Mouse (Mus musculus): ENCODE measurements around the gene Rgp1. TPM values are rescaled to one million over a fixed set of nuclear protein-coding genes. Genes with fewer than 3 reads are reported as not detected.

Gene Rgp1
- polyA plus RNA-seq, 1 experiment from 2014 or later, result 31.9 TPM

- Histone ChIP-seq H3K4me2 (peak overlapping the region; percentile 87), H3K27me3 (ENCODE audit: insufficient read depth, low read length) (peaks cover 11% of the 10 kb centered on the region), H3K4me1 (ENCODE audit: insufficient read depth) (0 out of 2 replicates have a peak, but pooled peaks cover 7% of the 10 kb centered on the region), H3K9me3 (ENCODE audit: low read depth, low read length) (peaks cover 3% of the 10 kb centered on the region), H3K9ac (peak overlapping the region; percentile 84; the same call in 1 of the 2 replicates), H3K4me3 (ENCODE audit: low read depth, low read length) (peak overlapping the region; percentile 67), H3K36me3 (ENCODE audit: insufficient read depth) (no peaks in the 10 kb centered on the region), H3K27ac (ENCODE audit: low read depth) (peak overlapping the region; percentile 65; the same call in 1 of the 2 replicates)
- DNase-seq (peak; percentile 23), ATAC-seq (ENCODE audit: insufficient read depth) (peak; percentile 3; the same call in 1 of the 2 replicates)
- no peak for TF ChIP-seq CTCF (IDR thresholded peaks at IDR 0.05; ENCODE audit: low read depth)
- WGBS, result 27% methylated on average over 5 of the region's 5 CpGs
Observed at GRCm38 (mm10) chr4:43630671-43631045, 52.1 kb downstream of the Rgp1 start.

GRCm38 (mm10) chr4:43631046-43631955 is 52.8 kb downstream of the Rgp1 start, which contains the start of gene Npr2:
TSS of gene Npr2 (plus strand) at chr4:43631935.
- Histone ChIP-seq H3K4me3 (ENCODE audit: low read depth, low read length) (peak within 1 kb of the TSS; percentile 67), H3K4me2 (peak within 1 kb of the TSS; percentile 87), H3K27ac (ENCODE audit: low read depth) (peak within 1 kb of the TSS; percentile 65), H3K36me3 (ENCODE audit: insufficient read depth) (no peaks in the 10 kb centered on the region), H3K9ac (peak within 1 kb of the TSS; percentile 84), H3K9me3 (ENCODE audit: low read depth, low read length) (no peaks in the 10 kb centered on the region), H3K27me3 (ENCODE audit: insufficient read depth, low read length) (peaks cover 11% of the 10 kb centered on the region), H3K4me1 (ENCODE audit: insufficient read depth) (0 out of 2 replicates have a peak, but pooled peaks cover 7% of the 10 kb centered on the region)
- WGBS, result 1% methylated on average over 55 of the region's 70 CpGs
- DNase-seq, result peak; percentile 73
- no peak for TF ChIP-seq CTCF (IDR thresholded peaks at IDR 0.05; ENCODE audit: low read depth)
- peak; percentile 71 for ATAC-seq (ENCODE audit: insufficient read depth)

GRCm38 (mm10) chr4:43631956-43632920 is 53.7 kb downstream of the Rgp1 start:
- H3K4me2 ChIP-seq, result peak overlapping the region; percentile 87
- no peak for TF ChIP-seq CTCF (IDR thresholded peaks at IDR 0.05; ENCODE audit: low read depth)
- DNase-seq (peak; percentile 15), ATAC-seq (ENCODE audit: insufficient read depth) (peak; percentile 19; the same call in 1 of the 2 replicates)
- no peaks in the 10 kb centered on the region for H3K9me3 ChIP-seq (ENCODE audit: low read depth, low read length)
- peaks cover 11% of the 10 kb centered on the region for H3K27me3 ChIP-seq (ENCODE audit: insufficient read depth, low read length)
- peak overlapping the region; percentile 65; the same call in 1 of the 2 replicates for H3K27ac ChIP-seq (ENCODE audit: low read depth)
- 0 out of 2 replicates have a peak, but pooled peaks cover 7% of the 10 kb centered on the region for H3K4me1 ChIP-seq (ENCODE audit: insufficient read depth)
- WGBS, result 41% methylated on average over 42 of the region's 42 CpGs
- H3K4me3 ChIP-seq (ENCODE audit: low read depth, low read length), result peak overlapping the region; percentile 67
- peak overlapping the region; percentile 84 for H3K9ac ChIP-seq
- no peaks in the 10 kb centered on the region for H3K36me3 ChIP-seq (ENCODE audit: insufficient read depth)

GRCm38 (mm10) chr4:43633296-43633695 is 54.8 kb downstream of the Rgp1 start:
- H3K4me1 ChIP-seq (ENCODE audit: insufficient read depth), result 0 out of 2 replicates have a peak, but pooled peaks cover 7% of the 10 kb centered on the region
- ATAC-seq (ENCODE audit: insufficient read depth) (no peak), DNase-seq (no peak)
- no peak overlapping the region for H3K27ac ChIP-seq (ENCODE audit: low read depth)
- H3K27me3 ChIP-seq (ENCODE audit: insufficient read depth, low read length), result peaks cover 11% of the 10 kb centered on the region
- H3K36me3 ChIP-seq (ENCODE audit: insufficient read depth), result no peaks in the 10 kb centered on the region
- no peak overlapping the region for H3K9ac ChIP-seq
- no peaks in the 10 kb centered on the region for H3K9me3 ChIP-seq (ENCODE audit: low read depth, low read length)
- no peak for TF ChIP-seq CTCF (IDR thresholded peaks at IDR 0.05; ENCODE audit: low read depth)
- H3K4me3 ChIP-seq (ENCODE audit: low read depth, low read length), result no peak overlapping the region
- H3K4me2 ChIP-seq, result 0 out of 2 replicates have a peak overlapping the region, but pooled peaks have one; percentile 87
- WGBS, result 76% methylated on average over 8 of the region's 8 CpGs

- Histone ChIP-seq H3K9me3 (ENCODE audit: low read depth, low read length) (no peaks in the 10 kb centered on the region), H3K4me1 (ENCODE audit: insufficient read depth) (0 out of 2 replicates have a peak, but pooled peaks cover 7% of the 10 kb centered on the region), H3K4me3 (ENCODE audit: low read depth, low read length) (no peak overlapping the region), H3K27ac (ENCODE audit: low read depth) (no peak overlapping the region), H3K9ac (no peak overlapping the region), H3K27me3 (ENCODE audit: insufficient read depth, low read length) (peaks cover 11% of the 10 kb centered on the region), H3K36me3 (ENCODE audit: insufficient read depth) (no peaks in the 10 kb centered on the region), H3K4me2 (no peak overlapping the region)
- 96% methylated on average over 2 of the region's 2 CpGs for WGBS
- no peak for ATAC-seq (ENCODE audit: insufficient read depth)
- DNase-seq, result no peak
- no peak for TF ChIP-seq CTCF (IDR thresholded peaks at IDR 0.05; ENCODE audit: low read depth)
Observed at GRCm38 (mm10) chr4:43633736-43634135, 55.2 kb downstream of the Rgp1 start.

- no peak for TF ChIP-seq CTCF (IDR thresholded peaks at IDR 0.05; ENCODE audit: low read depth)
- Histone ChIP-seq H3K4me2 (no peak overlapping the region), H3K27me3 (ENCODE audit: insufficient read depth, low read length) (peaks cover 11% of the 10 kb centered on the region), H3K9ac (no peak overlapping the region; the same call in 1 of the 2 replicates), H3K36me3 (ENCODE audit: insufficient read depth) (no peaks in the 10 kb centered on the region), H3K27ac (ENCODE audit: low read depth) (no peak overlapping the region), H3K4me1 (ENCODE audit: insufficient read depth) (0 out of 2 replicates have a peak, but pooled peaks cover 7% of the 10 kb centered on the region), H3K4me3 (ENCODE audit: low read depth, low read length) (no peak overlapping the region), H3K9me3 (ENCODE audit: low read depth, low read length) (no peaks in the 10 kb centered on the region)
- ATAC-seq (ENCODE audit: insufficient read depth) (no peak), DNase-seq (no peak)
- WGBS, result 80% methylated on average over 7 of the region's 7 CpGs
Observed at GRCm38 (mm10) chr4:43634621-43635374, 56.3 kb downstream of the Rgp1 start.
